Mouse (Mus musculus): ENCODE results near the gene Tanc2. TPM values are rescaled to one million over a fixed set of nuclear protein-coding genes. Genes with fewer than 3 reads are reported as not detected.

The Tanc2 gene
- polyA plus RNA-seq, 1 experiment = 10.2 TPM

DNA sequence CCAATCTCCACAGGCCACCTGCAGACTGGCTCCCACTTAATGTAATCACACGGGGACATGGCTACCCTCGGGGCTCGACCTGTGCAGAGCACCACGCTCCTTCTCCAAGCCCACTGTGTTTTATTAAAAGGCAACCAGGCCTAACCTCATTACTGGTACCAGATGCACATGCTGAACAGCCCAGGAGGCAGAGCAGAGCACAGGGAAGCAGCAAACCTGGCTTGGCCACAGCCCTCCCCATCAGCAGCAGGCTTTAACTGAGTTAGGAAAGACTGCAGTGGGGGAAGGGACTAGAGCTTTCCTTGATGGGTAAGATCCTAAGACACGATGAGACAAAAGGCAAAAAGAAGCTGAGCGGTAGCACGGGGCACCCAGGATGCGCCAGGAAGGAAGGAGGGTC is 352.2 kb downstream of the Tanc2 start:
- no peak for DNase-seq
- TF ChIP-seq POLR2A (IDR thresholded peaks at IDR 0.05; ENCODE audit: borderline replicate concordance, extremely low read depth, low read depth, low read length) = no peak
- TF ChIP-seq CTCF (IDR thresholded peaks at IDR 0.05; ENCODE audit: insufficient read depth, low read length) = no peak
- no peak overlapping the region for H3K4me3 ChIP-seq (replicated peaks; ENCODE audit: extremely low read depth, low read depth, low read length)
- H3K4me1 ChIP-seq (ENCODE audit: control insufficient read depth, insufficient read depth, low read length) = peaks cover 14% of the 10 kb centered on the region
- 73% methylated on average over 8 of the region's 8 CpGs for WGBS

DNA sequence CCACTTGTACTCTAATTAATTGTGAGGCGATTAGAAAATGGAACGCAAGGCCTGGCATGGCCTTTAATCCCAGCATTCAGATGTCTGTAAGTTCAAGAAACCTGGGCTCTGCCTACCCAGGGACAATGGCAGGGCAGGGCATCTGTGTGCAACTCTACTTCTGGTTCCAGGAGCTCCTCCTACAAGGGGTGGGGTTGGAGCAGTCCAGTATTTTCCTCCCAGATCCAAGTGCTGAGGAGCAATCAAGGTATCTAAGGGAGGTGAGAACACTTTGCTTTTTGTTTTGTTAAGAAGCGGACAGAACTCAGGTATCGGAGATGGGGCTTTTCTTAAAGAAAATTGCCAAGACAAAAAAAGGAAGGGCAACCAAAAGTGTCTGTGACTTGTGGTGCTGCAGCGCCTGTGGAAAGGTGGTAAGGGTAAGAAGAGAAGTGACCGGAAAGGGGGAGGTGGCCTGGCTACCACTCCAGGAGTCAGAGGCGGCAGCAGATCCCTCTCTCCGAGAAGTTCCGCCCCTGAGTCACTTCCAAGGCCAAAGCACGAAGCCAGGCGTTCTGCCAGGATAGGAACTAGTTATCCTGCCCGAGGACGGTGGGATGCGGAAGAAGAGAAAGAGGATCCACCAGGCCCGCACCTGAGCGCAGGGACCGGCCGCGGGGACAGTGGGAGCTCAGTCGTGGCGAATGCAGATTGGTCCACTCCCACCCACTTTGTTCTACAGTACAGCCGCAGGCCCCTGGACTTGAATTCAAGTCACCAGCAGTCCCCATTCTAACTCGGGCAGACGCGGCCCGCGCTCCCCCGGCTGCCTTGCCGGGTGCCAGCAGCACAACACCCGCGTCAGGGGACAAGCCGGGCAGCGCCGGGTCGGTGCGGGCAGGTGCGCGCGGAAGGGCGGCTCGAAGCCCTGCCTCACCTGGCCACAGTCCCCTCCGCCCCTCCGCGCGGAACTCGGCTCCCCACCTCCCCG is 353.6 kb downstream of the Tanc2 start:
- WGBS = 4% methylated on average over 47 of the region's 47 CpGs
- peaks cover 21% of the 10 kb centered on the region for H3K4me1 ChIP-seq (ENCODE audit: control insufficient read depth, insufficient read depth, low read length)
- peak; percentile 64 for DNase-seq
- peak overlapping the region; percentile 73 for H3K4me3 ChIP-seq (replicated peaks; ENCODE audit: extremely low read depth, low read depth, low read length)
- TF ChIP-seq POLR2A (IDR thresholded peaks at IDR 0.05; ENCODE audit: borderline replicate concordance, extremely low read depth, low read depth, low read length) (peak; percentile 57; the same call in 1 of the 2 replicates), CTCF (IDR thresholded peaks at IDR 0.05; ENCODE audit: insufficient read depth, low read length) (no peak)

DNA sequence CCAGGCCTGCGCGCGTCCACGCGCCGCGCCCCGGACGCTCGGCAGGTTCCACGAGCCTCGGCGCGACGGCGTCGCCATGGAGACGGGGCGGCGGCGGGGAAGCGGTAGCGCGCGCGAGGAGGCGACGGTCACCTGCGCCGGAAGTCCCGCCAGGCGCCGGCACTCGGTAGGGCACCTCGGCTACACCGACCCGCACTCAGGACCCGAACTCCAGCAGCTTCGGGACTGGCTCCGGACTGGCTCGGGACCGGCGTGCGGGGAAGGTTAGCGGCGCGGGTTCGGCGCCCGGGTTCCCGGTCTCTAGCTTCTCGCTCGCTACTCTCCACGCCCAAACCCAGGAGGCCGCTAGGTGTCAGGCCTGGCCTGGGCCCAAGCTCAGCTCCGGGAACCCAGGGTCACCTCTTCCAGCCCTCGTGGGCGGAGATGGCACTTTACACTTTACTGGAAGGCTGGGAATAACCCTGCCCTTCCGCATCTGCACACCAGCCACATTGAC is 354.4 kb downstream of the Tanc2 start:
- Histone ChIP-seq H3K4me3 (replicated peaks; ENCODE audit: extremely low read depth, low read depth, low read length) (peak overlapping the region; percentile 73), H3K4me1 (ENCODE audit: control insufficient read depth, insufficient read depth, low read length) (peaks cover 22% of the 10 kb centered on the region)
- WGBS = under 1% methylated on average over 59 of the region's 59 CpGs
- peak; percentile 87 for DNase-seq
- TF ChIP-seq POLR2A (IDR thresholded peaks at IDR 0.05; ENCODE audit: borderline replicate concordance, extremely low read depth, low read depth, low read length) (peak; percentile 11; the same call in 1 of the 2 replicates), CTCF (IDR thresholded peaks at IDR 0.05; ENCODE audit: insufficient read depth, low read length) (peak; percentile 30; the same call in 1 of the 2 replicates)

DNA sequence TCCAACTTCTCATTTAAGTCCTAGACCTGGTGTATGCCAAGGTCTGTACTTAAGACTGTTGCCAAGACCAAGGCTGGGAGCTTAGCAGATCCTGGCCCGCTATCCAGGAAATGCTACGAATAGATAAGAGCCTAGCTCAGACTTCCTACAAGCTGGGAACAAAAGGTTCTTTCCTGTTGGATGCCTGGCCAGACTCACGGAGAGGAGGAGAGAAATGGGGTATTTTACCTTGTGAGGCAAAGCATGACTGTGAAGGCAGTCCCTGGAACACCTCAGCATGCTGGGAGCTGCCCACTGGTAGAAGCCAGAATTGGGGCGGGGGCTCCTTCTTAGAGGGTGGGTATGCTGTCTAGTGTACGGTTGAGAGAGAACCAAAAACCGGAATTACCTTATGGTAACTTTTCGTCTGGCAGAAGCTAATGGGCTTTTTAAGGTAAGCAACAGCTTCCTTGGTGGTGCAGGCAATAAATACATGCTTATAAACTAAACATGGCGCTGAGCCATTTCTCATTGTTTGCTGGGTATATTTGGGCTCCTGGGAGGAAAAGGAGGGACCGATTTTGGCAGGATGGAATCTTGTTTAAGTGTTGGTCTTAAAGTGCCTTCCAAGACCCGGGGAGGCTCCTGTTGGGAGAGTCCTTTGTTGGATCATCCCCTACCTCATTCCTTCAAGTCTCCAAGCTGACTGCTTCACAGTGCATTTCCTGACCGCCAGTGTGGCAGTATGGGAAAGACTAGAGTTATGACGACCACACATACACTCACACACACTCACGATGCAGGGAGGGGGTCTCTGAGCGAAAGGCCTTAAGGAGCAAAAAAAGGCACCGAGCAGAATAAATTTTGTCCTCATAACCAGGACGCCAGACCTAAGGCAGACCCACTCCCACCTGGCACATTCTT is 355.2 kb downstream of the Tanc2 start:
- Histone ChIP-seq H3K4me1 (ENCODE audit: control insufficient read depth, insufficient read depth, low read length) (peaks cover 22% of the 10 kb centered on the region), H3K4me3 (replicated peaks; ENCODE audit: extremely low read depth, low read depth, low read length) (peak overlapping the region; percentile 73)
- WGBS = 38% methylated on average over 16 of the region's 16 CpGs
- TF ChIP-seq CTCF (IDR thresholded peaks at IDR 0.05; ENCODE audit: insufficient read depth, low read length) (no peak), POLR2A (IDR thresholded peaks at IDR 0.05; ENCODE audit: borderline replicate concordance, extremely low read depth, low read depth, low read length) (peak; percentile 57; the same call in 1 of the 2 replicates)
- peak; percentile 65 for DNase-seq

DNA sequence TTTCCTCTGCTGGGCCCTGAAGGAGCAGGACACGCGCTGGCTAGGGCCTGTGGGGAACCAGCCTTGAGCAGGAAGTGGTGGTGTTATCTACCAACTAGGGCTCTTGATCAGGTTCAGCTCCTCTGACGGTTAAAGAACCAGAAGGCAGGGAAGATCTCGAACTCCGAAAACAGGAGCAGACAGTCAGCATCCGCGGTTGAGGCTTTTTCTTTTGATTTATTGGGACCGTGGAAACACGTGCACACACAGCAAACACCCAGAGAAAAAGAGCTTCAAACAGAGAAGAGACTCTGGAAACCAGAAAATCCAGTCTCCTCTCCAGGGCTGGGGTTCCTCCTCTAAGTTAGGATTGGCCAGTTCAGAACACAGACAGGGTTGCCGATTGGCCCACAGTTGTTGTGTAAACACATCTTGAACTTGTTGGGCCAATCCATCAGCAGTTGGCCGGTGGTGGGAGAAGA is 356.9 kb downstream of the Tanc2 start:
- Histone ChIP-seq H3K4me3 (replicated peaks; ENCODE audit: extremely low read depth, low read depth, low read length) (no peak overlapping the region), H3K4me1 (ENCODE audit: control insufficient read depth, insufficient read depth, low read length) (peaks cover 22% of the 10 kb centered on the region)
- WGBS = 27% methylated on average over 11 of the region's 11 CpGs
- TF ChIP-seq POLR2A (IDR thresholded peaks at IDR 0.05; ENCODE audit: borderline replicate concordance, extremely low read depth, low read depth, low read length) (no peak), CTCF (IDR thresholded peaks at IDR 0.05; ENCODE audit: insufficient read depth, low read length) (no peak)
- DNase-seq = no peak

DNA sequence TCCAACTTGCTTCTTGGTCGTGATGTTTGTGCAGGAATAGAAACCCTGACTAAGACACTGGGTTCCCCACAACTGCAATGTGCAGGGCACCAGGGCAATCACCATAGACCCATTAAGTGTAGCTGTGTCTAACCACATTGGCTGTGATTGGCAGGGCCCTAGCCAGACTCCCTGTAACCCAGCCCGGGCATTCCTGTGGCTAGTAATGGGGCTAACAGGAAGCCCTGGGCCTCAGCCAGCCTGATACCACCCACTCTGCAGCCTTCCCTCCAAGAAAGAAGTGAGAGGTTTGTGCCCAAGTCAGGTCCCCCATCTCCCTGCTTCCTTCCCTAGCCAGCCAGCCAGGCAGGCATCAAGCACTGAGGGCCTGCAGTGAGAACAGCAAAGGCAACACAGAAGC is 358.5 kb downstream of the Tanc2 start:
- WGBS = 39% methylated on average over 2 of the region's 2 CpGs
- H3K4me3 ChIP-seq (replicated peaks; ENCODE audit: extremely low read depth, low read depth, low read length) = no peak overlapping the region
- DNase-seq = no peak

DNA sequence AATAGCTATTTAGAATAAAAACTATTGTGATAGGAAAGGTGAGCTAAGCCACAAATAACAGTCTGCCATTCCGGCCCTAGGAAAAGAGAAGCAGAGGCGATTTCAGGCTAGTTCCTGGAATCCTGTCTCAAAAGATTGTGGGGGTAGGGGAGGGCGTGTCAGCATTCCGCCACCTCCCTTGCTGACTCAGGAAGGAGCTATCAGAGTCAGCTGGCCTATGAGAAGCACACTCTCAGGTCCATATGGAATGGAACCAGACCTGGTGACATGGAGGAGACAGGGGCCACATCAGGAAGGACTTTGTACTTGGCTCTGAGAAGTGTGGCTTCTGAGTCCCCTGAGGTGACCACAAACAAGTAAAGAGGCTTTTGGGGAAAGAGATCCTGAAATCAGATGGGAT is 360.7 kb downstream of the Tanc2 start:
- Histone ChIP-seq H3K4me1 (ENCODE audit: control insufficient read depth, insufficient read depth, low read length) (peaks cover 27% of the 10 kb centered on the region), H3K4me3 (replicated peaks; ENCODE audit: extremely low read depth, low read depth, low read length) (no peak overlapping the region)
- DNase-seq = no peak
- TF ChIP-seq POLR2A (IDR thresholded peaks at IDR 0.05; ENCODE audit: borderline replicate concordance, extremely low read depth, low read depth, low read length) (no peak), CTCF (IDR thresholded peaks at IDR 0.05; ENCODE audit: insufficient read depth, low read length) (no peak)
- WGBS = 57% methylated on average over 4 of the region's 4 CpGs

More for the DNA sequence above, 358.5 kb downstream of the Tanc2 start:
- peaks cover 23% of the 10 kb centered on the region for H3K4me1 ChIP-seq (ENCODE audit: control insufficient read depth, insufficient read depth, low read length)
- TF ChIP-seq POLR2A (IDR thresholded peaks at IDR 0.05; ENCODE audit: borderline replicate concordance, extremely low read depth, low read depth, low read length) (no peak), CTCF (IDR thresholded peaks at IDR 0.05; ENCODE audit: insufficient read depth, low read length) (no peak)

DNA sequence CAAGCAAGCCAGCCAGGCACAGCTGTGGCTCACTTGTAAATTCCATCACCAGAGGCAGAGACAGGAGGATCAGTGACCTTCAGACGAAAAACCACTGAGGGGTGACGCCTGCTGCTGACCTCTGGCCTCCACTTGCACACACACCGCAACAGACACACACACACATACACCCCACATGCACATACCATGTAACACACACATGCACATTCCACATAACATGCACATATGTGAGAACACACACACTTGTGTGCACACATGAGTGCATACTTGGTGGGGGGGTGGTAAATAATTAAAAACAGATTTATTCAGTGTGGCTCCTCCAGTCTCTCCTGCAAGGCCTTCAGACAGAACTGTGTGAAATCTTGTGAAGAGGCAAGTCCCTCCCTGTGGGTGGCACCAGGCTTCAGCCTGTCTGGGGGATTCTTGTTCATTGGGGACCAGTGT is 361.8 kb downstream of the Tanc2 start:
- TF ChIP-seq POLR2A (IDR thresholded peaks at IDR 0.05; ENCODE audit: borderline replicate concordance, extremely low read depth, low read depth, low read length) (no peak), CTCF (IDR thresholded peaks at IDR 0.05; ENCODE audit: insufficient read depth, low read length) (no peak)
- H3K4me1 ChIP-seq (ENCODE audit: control insufficient read depth, insufficient read depth, low read length) = peaks cover 20% of the 10 kb centered on the region
- no peak for DNase-seq
- no peak overlapping the region for H3K4me3 ChIP-seq (replicated peaks; ENCODE audit: extremely low read depth, low read depth, low read length)
- 74% methylated on average over 3 of the region's 3 CpGs for WGBS

DNA sequence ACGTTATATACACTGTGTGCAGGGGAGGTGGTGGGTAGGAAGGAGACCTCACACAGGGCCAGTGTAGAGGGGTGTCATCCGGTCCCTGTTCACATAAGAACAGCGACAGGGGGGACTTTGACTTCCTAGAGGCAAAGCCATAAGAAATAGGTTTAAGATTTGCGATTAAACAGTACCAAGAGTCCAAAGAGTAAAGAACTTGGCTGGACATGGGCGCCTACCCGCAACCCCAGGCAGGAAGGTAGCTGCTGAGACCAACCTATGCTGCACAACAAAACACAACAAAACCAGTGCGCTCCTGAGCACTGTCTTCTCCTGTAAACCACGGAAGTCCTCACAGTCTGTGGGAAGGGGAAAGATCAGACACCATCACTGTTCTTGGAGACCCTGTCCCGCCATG is 362.3 kb downstream of the Tanc2 start:
- WGBS = 92% methylated on average over 9 of the region's 9 CpGs
- no peak for DNase-seq
- peaks cover 15% of the 10 kb centered on the region for H3K4me1 ChIP-seq (ENCODE audit: control insufficient read depth, insufficient read depth, low read length)

More for the DNA sequence above, 362.3 kb downstream of the Tanc2 start:
- TF ChIP-seq POLR2A (IDR thresholded peaks at IDR 0.05; ENCODE audit: borderline replicate concordance, extremely low read depth, low read depth, low read length) = no peak
- no peak for TF ChIP-seq CTCF (IDR thresholded peaks at IDR 0.05; ENCODE audit: insufficient read depth, low read length)
- H3K4me3 ChIP-seq (replicated peaks; ENCODE audit: extremely low read depth, low read depth, low read length) = no peak overlapping the region

All from lung, adult 2 months (tissue).